Mouse (Mus musculus): Measurements from ENCODE around the gene Cntd1.

- TF ChIP-seq POLR2A (IDR thresholded peaks at IDR 0.05; ENCODE audit: low read depth, low read length): no peak
- TF ChIP-seq CTCF (conservative IDR thresholded peaks at IDR 0.05; ENCODE audit: insufficient read depth, insufficient read length, low read depth, low read length): no peak
Observed at GRCm38 (mm10) chr11:101291231-101291630, 12.4 kb downstream of the Cntd1 start.
